Mouse (Mus musculus): ENCODE measurements at regions not wholly inside any gene's neighbourhood (a gene's known extent, or its start where the extent isn't known, plus 50 kb on each side); places are given as distances from the start of the nearest gene placed in this dataset.

- TF ChIP-seq CTCF (IDR thresholded peaks at IDR 0.05; ENCODE audit: low read depth) (no peak), EP300 (IDR thresholded peaks at IDR 0.05; ENCODE audit: low read depth) (no peak)
Observed at GRCm38 (mm10) chr12:49086076-49086475, 296.4 kb upstream of the Foxg1 start.

Measured in liver, postnatal 0 days (tissue).